In the genomic region with DNA sequence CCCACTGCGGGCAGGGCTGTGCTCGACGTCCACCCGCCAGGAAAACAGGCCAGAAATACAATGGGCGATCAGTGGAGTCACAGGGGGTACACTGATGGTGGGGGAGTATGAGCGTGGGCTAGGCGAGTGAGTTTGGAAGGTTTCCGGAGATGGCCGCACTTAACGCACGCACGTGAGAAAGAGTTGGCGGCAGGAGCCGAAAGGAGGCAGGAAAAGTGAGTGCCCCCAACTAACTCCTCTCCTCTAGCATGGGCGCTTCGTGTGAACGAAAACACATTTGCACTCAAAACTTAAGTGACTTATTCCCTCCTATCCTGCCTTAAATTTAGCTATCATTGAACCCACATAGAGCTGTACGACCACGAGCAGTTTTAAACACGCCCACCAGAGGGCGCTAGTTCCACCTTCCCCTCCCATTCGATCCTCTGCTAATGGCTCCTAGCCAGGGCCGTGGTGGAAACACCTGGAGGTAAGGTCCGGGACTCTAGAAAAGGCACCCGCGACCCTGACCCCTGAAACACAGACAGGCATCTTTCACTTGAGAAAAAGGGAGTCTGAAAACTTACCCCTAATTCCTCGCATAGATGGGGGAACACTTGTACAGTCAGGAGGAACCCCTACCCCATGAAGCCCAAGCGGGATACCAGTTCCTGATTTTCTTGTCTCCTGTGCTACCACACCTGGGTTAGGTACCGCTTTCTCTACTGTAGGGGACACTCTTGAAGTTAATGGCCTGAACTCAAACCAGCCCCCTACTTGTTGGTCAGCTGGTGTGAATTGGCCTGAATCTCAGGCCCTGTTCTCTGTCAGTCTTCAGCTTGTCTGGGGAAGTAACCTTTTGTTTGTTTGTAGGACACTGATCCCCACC, we compare ENCODE assay signal across 9 mouse cellular contexts. TPM values are rescaled to one million over a fixed set of nuclear protein-coding genes. Genes with fewer than 3 reads are reported as not detected.
DNase-seq lines count a peak whose midpoint lies in the region; ATAC-seq and TF ChIP-seq lines count a peak whose summit lies in the region.
"Had no signal": no experiment of that assay in that cellular context is flagged by ENCODE, and none has a peak within 500 bp of the region (broad histone marks: within the 10 kb centered on the region; RNA-seq: fewer than 3 reads in every experiment).

No protein-coding gene starts in this region.

- H3K4me1 ChIP-seq in heart, postnatal 0 days (ENCODE audit: control insufficient read depth, insufficient read depth), result peaks cover 15% of the 10 kb centered on the region
- peaks cover 0 to 8% of the 10 kb centered on the region in 2 experiments; a peak in 1 of 4 replicates for H3K4me1 ChIP-seq in liver, embryonic 14.5 days (replicated peaks; ENCODE audit: control insufficient read depth in 2 of 2, insufficient read depth in 2 of 2, low read length in 1 of 2)

- H3K36me3 ChIP-seq in heart, postnatal 0 days (replicated peaks; ENCODE audit: control insufficient read depth, insufficient read depth, low read length), result peaks cover 8% of the 10 kb centered on the region
- peaks cover under 1% of the 10 kb centered on the region for H3K36me3 ChIP-seq in liver, embryonic 14.5 days (replicated peaks; ENCODE audit: control insufficient read depth, insufficient read depth, low read depth)

- peak overlapping the region; percentile 40 for H3K4me2 ChIP-seq in heart, postnatal 0 days (ENCODE audit: low read depth, low read length)
- no peak overlapping the region; the same call in 1 of the 2 replicates for H3K4me2 ChIP-seq in liver, embryonic 14.5 days (ENCODE audit: low read depth)

- TF ChIP-seq EP300 in heart, postnatal 0 days (IDR thresholded peaks at IDR 0.05; ENCODE audit: low read depth), result no peak
- no peak for TF ChIP-seq EP300 in liver, embryonic 14.5 days (IDR thresholded peaks at IDR 0.05; ENCODE audit: low read depth)

- no peak overlapping the region for H3K9ac ChIP-seq in heart, postnatal 0 days (replicated peaks; ENCODE audit: low read depth, low read length)
- H3K9ac ChIP-seq in liver, embryonic 14.5 days (replicated peaks), result no peak overlapping the region

- no peak overlapping the region for H3K27ac ChIP-seq in heart, postnatal 0 days (ENCODE audit: low read depth)
- no peak overlapping the region for H3K27ac ChIP-seq in liver, embryonic 14.5 days

- no peaks in the 10 kb centered on the region for H3K9me3 ChIP-seq in heart, postnatal 0 days (replicated peaks; ENCODE audit: control insufficient read depth, low read length)
- no peaks in the 10 kb centered on the region for H3K9me3 ChIP-seq in liver, embryonic 14.5 days (ENCODE audit: control insufficient read depth, low read length)

- DNase-seq in ES-CJ7 (ENCODE audit: low read depth, low spot score), result peak; percentile 83
- peak; percentile 79 to 84 for DNase-seq in adrenal gland, postnatal 36 days
- DNase-seq in heart, postnatal 0 days (ENCODE audit: low spot score), result peak; percentile 49
- DNase-seq in kidney, postnatal 4 days, result peak; percentile 85 to 89
- DNase-seq in liver, embryonic 14.5 days (ENCODE audit: low read depth in 3 of 3, low spot score in 3 of 3), result peak; percentile 53 to 61 (median 60)
- DNase-seq in retina, postnatal 1 day, result peak; percentile 79
- DNase-seq in thymus, postnatal 36 days, result peak; percentile 77 to 80

- TF ChIP-seq CTCF in heart, postnatal 0 days (IDR thresholded peaks at IDR 0.05; ENCODE audit: low read depth), result peak; percentile 81
- peak; percentile 96 for TF ChIP-seq CTCF in liver, embryonic 14.5 days (IDR thresholded peaks at IDR 0.05; ENCODE audit: low read depth)

- H3K4me3 ChIP-seq in heart, postnatal 0 days (ENCODE audit: low read depth, low read length), result peak overlapping the region; percentile 18
- H3K4me3 ChIP-seq in liver, embryonic 14.5 days (ENCODE audit: insufficient read depth in 1 of 2, low read depth in 2 of 2, low read length in 2 of 2), result no peak overlapping the region
- H3K4me3 ChIP-seq: myocyte had no signal

- 10% methylated on average over 29 of the region's 29 CpGs for WGBS in heart, postnatal 0 days
- WGBS in liver, embryonic 14.5 days (ENCODE audit: insufficient replicate concordance), result 9% methylated on average over 29 of the region's 29 CpGs

- peak; percentile 62 for ATAC-seq in erythroblast, adult 5-6 weeks (replicated peaks; ENCODE audit: low FRiP score, poor library complexity, severe bottlenecking)
- peak; percentile 19; the same call in 1 of the 2 replicates for ATAC-seq in heart, postnatal 0 days (ENCODE audit: insufficient read depth, low read depth)
- ATAC-seq in liver, embryonic 14.5 days (ENCODE audit: insufficient read depth), result no peak

- peaks cover 46% of the 10 kb centered on the region for H3K27me3 ChIP-seq in heart, postnatal 0 days (ENCODE audit: control insufficient read depth, insufficient read depth, low read length)
- H3K27me3 ChIP-seq in liver, embryonic 14.5 days (ENCODE audit: control insufficient read depth, insufficient read depth, low read length), result peaks cover 49% of the 10 kb centered on the region

RNA-seq across cellular contexts. Expression of gene Npm3, which starts 3.0 kb away (rescaled TPM):
- 10 to 100 TPM; 31.7 to 38.0 TPM for total RNA-seq in adrenal gland, postnatal 36 days (2021)
- 11.1 and 12.3 TPM in 2 replicates for total RNA-seq in erythroblast, adult 5-6 weeks (2015; ENCODE audit: low replicate concordance)
- total RNA-seq in erythroblast, adult 5-6 weeks (2017; ENCODE audit: low replicate concordance), result 9.4 and 22.3 TPM in 2 replicates
- 38.2 and 43.3 TPM in 2 replicates for total RNA-seq in heart, postnatal 0 days (2014; rRNA removed; ENCODE audit: low replicate concordance)
- 7.6 TPM in 2 replicates for polyA plus RNA-seq in heart, postnatal 0 days (2015; fragmentation: Nextera tagmentation; extraction: Ambion mirVana)
- 59.0 and 59.7 TPM in 2 replicates for polyA plus RNA-seq in liver, embryonic 14.5 days (2012; rRNA removed)
- 10.6 and 11.4 TPM in 2 replicates for polyA plus RNA-seq in liver, embryonic 14.5 days (2014; fragmentation: Nextera tagmentation; extraction: Ambion mirVana)

RNA-seq across cellular contexts. Expression of gene Fgf8, which starts 3.7 kb away (rescaled TPM):
- total RNA-seq in adrenal gland, postnatal 36 days (2021), result not detected
- total RNA-seq in erythroblast, adult 5-6 weeks (2015; ENCODE audit: low replicate concordance), result not detected in 2 replicates
- not detected in 2 replicates for total RNA-seq in erythroblast, adult 5-6 weeks (2017; ENCODE audit: low replicate concordance)
- total RNA-seq in heart, postnatal 0 days (2014; rRNA removed; ENCODE audit: low replicate concordance), result not detected in 2 replicates
- not detected in 2 replicates for polyA plus RNA-seq in heart, postnatal 0 days (2015; fragmentation: Nextera tagmentation; extraction: Ambion mirVana)
- polyA plus RNA-seq in liver, embryonic 14.5 days (2012; rRNA removed), result 0.08 TPM in 1 of 2 replicates, not detected in the other
- not detected in 2 replicates for polyA plus RNA-seq in liver, embryonic 14.5 days (2014; fragmentation: Nextera tagmentation; extraction: Ambion mirVana)
- polyA plus RNA-seq: myocyte had no signal

RNA-seq across cellular contexts. Expression of gene Mgea5, which starts 37.2 kb away (rescaled TPM):
- total RNA-seq in adrenal gland, postnatal 36 days (2021), result 10 to 100 TPM; 58.5 to 67.4 TPM
- 124 and 142 TPM in 2 replicates for total RNA-seq in erythroblast, adult 5-6 weeks (2015; ENCODE audit: low replicate concordance)
- total RNA-seq in erythroblast, adult 5-6 weeks (2017; ENCODE audit: low replicate concordance), result 257 and 309 TPM in 2 replicates
- 75.8 and 84.5 TPM in 2 replicates for total RNA-seq in heart, postnatal 0 days (2014; rRNA removed; ENCODE audit: low replicate concordance)
- polyA plus RNA-seq in heart, postnatal 0 days (2015; fragmentation: Nextera tagmentation; extraction: Ambion mirVana), result 19.9 and 21.1 TPM in 2 replicates
- polyA plus RNA-seq in liver, embryonic 14.5 days (2012; rRNA removed), result 17.1 and 25.2 TPM in 2 replicates
- polyA plus RNA-seq in liver, embryonic 14.5 days (2014; fragmentation: Nextera tagmentation; extraction: Ambion mirVana), result 15.0 and 16.7 TPM in 2 replicates
